Mouse (Mus musculus): Measurements from ENCODE around the gene Olfr229.
"Not testable (repeated sequence)": the region's sequence is repeated elsewhere in the genome, so short reads cannot be mapped to it uniquely, and the experiment has no call there.

Olfr229 gene

DNA sequence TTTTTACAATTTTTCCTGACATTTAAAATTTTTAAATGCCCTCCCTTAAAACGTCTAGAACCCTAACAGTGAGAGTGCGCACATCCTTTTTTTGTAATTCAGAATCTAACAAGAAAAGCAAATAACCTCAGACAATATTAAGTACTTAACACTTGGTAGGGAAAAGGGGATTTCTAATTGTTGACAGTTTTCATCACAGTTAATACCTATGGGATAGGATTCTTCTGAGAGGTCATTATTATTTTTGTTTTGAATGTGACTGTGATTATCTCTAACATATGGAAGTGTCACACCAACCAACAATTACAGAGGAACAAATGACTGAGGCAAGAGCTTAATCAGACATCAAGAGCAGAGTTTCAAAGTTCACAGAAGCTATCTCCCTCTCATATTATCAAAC, at the start of gene Olfr229:
Olfr229 (plus strand) TSS at position 301 of the 400 bp plus-strand sequence.
- no peak for DNase-seq (ENCODE audit: extremely low read depth, low read depth, low spot score)

DNA sequence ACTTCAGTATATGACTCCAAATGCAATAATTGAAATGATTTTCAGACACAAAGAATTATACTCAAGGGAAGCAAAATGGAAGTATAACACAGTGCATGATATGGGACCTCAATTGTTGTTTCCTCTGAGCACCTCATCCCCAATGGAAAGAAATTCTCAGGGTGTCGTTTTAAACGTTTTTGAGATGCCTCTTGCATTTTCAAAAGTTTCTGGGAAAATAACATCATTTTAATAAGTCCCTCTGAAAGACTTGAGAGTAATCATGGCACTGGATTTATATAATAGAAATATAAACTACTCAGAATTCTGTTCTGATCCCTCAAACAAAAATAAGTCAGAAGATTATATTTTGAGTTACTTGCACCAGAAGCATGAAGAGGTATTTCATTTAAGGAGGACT, 41.0 kb upstream of the Olfr229 start, which contains the start of gene Olfr972:
Olfr972 (plus strand) TSS at position 301 of the 400 bp plus-strand sequence.
- DNase-seq (ENCODE audit: extremely low read depth, low read depth, low spot score): no peak

DNA sequence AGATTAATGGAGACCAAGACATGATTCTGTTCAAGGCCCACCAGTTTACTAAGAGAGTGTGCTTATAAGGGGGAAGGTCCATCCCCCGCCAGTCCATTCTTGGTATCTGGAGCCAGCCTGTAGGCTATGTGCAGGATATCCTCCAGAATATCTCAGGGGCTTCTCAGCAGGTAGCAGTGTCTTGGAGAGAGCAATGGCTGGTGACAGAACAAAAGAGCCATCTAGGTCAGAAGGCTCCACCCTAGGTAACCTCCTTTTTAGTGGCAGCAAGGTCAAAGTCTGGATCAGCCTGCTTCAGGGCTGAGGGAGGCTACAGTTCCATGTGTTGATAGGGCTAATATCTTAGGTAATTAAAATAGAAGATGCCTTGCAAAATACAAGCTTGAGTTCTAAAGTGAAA, 35.1 kb upstream of the Olfr229 start:
- not testable (repeated sequence) for DNase-seq (ENCODE audit: extremely low read depth, low read depth, low spot score)

DNA sequence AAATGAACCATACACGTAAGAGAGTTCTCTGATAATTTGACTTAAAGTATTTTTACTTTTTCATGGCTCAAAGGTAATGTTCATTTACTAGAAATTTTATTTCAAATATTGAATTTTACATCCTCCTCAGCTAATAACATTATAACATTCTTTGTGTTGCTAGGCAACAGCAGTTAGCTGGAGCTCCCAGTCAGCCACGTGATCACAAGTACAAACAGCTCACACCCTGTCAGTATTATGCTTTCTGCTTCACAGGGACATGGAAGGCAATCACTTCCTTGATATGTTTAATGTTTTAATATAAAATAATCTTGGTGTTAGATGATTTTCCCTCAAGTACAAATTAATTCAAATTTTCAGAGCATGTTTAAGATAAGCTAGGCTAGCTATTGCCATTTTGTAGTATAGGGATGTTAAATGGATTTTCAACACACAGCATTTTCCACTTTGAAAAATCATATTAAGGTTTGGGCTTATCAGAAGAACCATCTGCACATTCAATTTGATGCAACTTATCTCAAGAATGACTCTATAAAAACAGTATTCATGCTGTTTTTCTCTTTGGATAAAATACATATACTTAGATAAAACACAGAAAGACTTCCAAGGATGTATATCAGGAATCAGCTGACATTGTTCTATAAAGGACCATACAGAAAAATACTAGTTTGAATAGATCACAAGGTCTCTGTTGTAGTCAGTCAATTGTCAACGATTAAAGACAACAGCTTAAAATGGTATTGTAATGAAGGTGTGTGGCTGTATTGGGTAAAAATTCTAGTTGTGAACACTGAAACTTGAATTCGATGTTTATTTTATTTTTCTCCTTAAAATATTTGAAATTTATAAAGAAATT, 29.4 kb upstream of the Olfr229 start:
- DNase-seq (ENCODE audit: extremely low read depth, low read depth, low spot score): not testable (repeated sequence)

DNA sequence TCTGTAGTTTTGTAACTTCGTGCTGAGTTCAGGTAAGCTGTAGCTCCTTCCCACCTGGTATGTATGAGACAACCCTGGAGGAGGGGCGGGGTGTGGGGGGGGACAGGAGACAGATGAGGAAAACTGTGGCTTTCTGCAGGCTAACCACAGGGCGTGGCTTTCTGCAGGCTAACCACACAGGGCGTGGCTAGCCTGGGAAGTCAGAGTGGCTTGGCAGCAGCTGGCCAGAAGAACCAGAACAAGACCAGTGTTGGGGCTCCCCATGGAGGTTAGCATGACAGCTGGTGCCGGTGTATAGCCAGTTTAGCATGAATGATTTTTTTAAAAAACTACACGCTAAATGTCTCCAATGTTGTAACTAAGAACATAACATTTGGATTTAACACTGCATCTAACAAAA, 2.0 kb upstream of the Olfr229 start:
- DNase-seq (ENCODE audit: extremely low read depth, low read depth, low spot score): no peak

DNA sequence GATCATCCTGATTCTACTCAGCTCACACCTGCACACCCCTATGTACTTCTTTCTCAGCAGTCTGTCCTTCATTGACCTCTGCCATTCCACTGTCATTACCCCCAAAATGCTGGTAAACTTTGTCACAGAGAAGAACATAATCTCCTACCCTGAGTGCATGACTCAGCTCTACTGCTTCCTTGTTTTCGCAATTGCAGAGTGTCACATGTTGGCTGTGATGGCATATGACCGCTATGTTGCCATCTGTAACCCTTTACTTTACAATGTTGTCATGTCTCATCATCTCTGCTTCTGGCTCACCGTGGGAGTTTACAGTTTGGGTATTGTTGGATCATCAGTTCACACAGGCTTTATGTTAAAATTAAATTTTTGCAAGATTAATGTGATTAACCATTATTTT, 2.8 kb downstream of the Olfr229 start:
- DNase-seq (ENCODE audit: extremely low read depth, low read depth, low spot score): no peak

DNA sequence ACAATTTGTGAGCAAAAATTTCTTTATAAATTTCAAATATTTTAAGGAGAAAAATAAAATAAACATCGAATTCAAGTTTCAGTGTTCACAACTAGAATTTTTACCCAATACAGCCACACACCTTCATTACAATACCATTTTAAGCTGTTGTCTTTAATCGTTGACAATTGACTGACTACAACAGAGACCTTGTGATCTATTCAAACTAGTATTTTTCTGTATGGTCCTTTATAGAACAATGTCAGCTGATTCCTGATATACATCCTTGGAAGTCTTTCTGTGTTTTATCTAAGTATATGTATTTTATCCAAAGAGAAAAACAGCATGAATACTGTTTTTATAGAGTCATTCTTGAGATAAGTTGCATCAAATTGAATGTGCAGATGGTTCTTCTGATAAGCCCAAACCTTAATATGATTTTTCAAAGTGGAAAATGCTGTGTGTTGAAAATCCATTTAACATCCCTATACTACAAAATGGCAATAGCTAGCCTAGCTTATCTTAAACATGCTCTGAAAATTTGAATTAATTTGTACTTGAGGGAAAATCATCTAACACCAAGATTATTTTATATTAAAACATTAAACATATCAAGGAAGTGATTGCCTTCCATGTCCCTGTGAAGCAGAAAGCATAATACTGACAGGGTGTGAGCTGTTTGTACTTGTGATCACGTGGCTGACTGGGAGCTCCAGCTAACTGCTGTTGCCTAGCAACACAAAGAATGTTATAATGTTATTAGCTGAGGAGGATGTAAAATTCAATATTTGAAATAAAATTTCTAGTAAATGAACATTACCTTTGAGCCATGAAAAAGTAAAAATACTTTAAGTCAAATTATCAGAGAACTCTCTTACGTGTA, 21.1 kb downstream of the Olfr229 start:
- not testable (repeated sequence) for DNase-seq (ENCODE audit: extremely low read depth, low read depth, low spot score)

DNA sequence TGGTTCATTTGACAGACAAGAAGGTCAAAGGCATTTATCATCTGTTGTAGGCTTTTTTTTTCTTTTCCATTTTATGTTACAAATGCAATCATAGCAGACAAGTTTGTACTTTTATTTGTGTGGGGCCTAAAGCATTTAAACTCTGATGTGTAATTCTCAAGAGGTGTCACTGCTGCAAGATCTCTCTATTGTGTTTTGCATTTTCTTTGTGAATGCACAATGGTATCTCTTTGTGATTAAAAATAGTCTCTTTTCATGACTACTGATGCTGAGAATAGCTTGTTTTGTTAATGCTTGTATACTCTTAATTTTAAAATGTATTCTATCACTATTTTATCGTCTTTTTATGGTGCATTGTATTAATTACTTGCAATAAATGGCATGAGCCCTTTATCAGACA, 21.7 kb downstream of the Olfr229 start:
- not testable (repeated sequence) for DNase-seq (ENCODE audit: extremely low read depth, low read depth, low spot score)

DNA sequence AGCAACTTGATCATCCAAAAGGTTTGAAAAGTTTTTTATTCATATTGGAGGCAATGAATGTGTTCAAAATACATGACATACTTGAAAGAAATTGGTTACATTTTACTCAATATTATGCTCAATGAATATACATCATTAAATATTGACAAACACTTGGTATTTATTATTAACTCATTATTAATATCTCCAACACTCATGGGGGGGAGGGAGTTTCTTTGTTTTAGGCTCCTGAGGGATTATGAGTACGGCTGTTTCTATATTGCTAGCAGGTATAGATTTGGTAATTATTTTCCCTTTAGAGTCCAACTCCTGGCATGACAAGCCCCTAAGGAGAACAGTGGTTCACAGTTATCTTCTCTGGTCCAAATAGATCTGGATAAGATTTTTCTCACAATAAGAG, 30.1 kb downstream of the Olfr229 start, which contains the start of gene Olfr974:
Olfr974 (plus strand) TSS at position 301 of the 400 bp plus-strand sequence.
- DNase-seq (ENCODE audit: extremely low read depth, low read depth, low spot score): no peak

DNA sequence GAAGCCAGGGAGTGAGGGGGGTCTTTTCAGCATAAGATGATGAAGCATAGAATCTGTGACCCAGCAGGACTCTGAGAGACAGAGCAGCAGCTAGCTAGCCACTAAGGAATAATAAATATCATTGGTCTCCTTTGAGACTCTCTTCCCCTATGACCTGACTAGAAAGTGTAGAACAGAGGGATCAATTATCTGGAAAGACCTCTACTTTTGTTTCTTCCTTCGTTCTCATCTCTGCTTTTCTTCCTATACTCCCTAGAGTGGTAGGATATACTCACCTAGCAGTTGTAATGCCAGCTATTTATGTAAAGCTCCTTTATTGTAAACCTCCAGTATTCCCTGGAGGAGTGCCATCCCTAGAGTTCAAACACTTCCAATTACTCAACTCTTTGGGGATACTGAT, 44.8 kb downstream of the Olfr229 start, which contains the start of gene Olfr975:
Olfr975 (minus strand) TSS at position 101 of the 400 bp plus-strand sequence.
- DNase-seq (ENCODE audit: extremely low read depth, low read depth, low spot score): no peak

DNA sequence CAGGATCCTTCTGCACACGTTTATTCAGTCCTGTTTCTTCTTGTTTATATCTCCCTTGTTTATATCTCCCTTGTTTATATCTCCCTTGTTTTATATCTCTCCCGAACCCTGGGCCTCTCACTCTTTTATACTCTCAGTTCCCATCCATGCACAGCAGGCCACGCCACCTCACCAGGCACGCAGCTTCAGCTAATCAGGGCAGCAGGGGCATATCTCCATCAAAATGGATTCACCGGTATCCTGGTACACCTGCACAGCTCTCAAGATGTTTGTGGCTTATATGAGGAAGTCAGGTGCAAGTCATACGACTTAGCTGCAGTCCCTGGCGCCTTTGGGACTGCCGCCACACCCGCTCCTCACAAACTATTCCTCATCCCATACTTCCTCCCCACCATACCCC, 53.9 kb downstream of the Olfr229 start, which contains the start of gene Olfr976:
Olfr976 (minus strand) TSS at position 101 of the 400 bp plus-strand sequence.
- DNase-seq (ENCODE audit: extremely low read depth, low read depth, low spot score): not testable (repeated sequence)
